Mouse (Mus musculus): Measurements from ENCODE around the gene Sult6b2. TPM values are rescaled to one million over a fixed set of nuclear protein-coding genes. Genes with fewer than 3 reads are reported as not detected.
A peak's percentile ranks its signal among the peaks of the same experiment; 100 is the strongest.

Gene Sult6b2
- total and polyA plus RNA-seq, 2 experiments: not detected

- no peak for DNase-seq (ENCODE audit: extremely low read depth, low read depth, low spot score)
- Histone ChIP-seq H3K79me2 (ENCODE audit: control insufficient read depth, insufficient read depth, low read length) (no peaks in the 10 kb centered on the region), H3K9ac (ENCODE audit: low read depth, low read length) (no peak overlapping the region), H3K4me1 (ENCODE audit: control insufficient read depth, insufficient read depth, low read length) (no peaks in the 10 kb centered on the region), H3K4me3 (ENCODE audit: insufficient read depth, low read depth, low read length) (no peak overlapping the region), H3K36me3 (ENCODE audit: control insufficient read depth, insufficient read depth, low read length) (no peaks in the 10 kb centered on the region), H3K27me3 (ENCODE audit: control insufficient read depth, insufficient read depth, low read length) (no peaks in the 10 kb centered on the region), H3K27ac (replicated peaks; ENCODE audit: insufficient read depth, low read depth, low read length) (no peak overlapping the region)
- TF ChIP-seq CTCF (IDR thresholded peaks at IDR 0.05; ENCODE audit: low read depth, low read length): no peak
- no peak for TF ChIP-seq POLR2A (IDR thresholded peaks at IDR 0.05; ENCODE audit: extremely low read depth, insufficient read depth, low read length)
- WGBS: 53% methylated on average over 4 of the region's 4 CpGs
Observed at GRCm38 (mm10) chr6:142834911-142835310, 30.6 kb upstream of the Sult6b2 start.

DNA sequence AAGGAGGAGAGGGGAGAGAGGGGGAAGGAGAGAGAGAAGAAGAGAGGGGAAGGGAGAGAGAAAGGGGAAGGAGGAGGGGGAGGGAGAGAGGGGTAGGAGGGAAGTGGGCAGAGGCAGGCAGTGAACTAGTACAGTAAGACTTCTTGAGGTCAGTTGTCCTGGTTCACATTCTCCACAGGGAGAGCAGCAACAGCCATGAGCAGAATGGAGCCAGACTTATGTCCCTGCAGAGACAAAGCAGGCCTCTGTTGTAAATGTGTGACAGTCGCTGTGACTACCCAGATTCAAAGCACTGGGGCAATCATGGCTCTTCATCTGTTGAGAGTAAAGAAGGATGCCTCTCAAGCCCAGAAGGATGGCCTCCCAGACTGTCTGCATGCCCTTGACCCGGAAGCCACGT is 27.4 kb upstream of the Sult6b2 start:
- no peak overlapping the region for H3K27ac ChIP-seq (replicated peaks; ENCODE audit: insufficient read depth, low read depth, low read length)
- no peaks in the 10 kb centered on the region for H3K4me1 ChIP-seq (ENCODE audit: control insufficient read depth, insufficient read depth, low read length)
- no peaks in the 10 kb centered on the region for H3K36me3 ChIP-seq (ENCODE audit: control insufficient read depth, insufficient read depth, low read length)
- H3K9ac ChIP-seq (ENCODE audit: low read depth, low read length): no peak overlapping the region
- no peak for DNase-seq (ENCODE audit: extremely low read depth, low read depth, low spot score)
- WGBS: 84% methylated on average over 3 of the region's 3 CpGs
- no peaks in the 10 kb centered on the region for H3K27me3 ChIP-seq (ENCODE audit: control insufficient read depth, insufficient read depth, low read length)
- H3K79me2 ChIP-seq (ENCODE audit: control insufficient read depth, insufficient read depth, low read length): no peaks in the 10 kb centered on the region
- no peak overlapping the region for H3K4me3 ChIP-seq (ENCODE audit: insufficient read depth, low read depth, low read length)
- TF ChIP-seq POLR2A (IDR thresholded peaks at IDR 0.05; ENCODE audit: extremely low read depth, insufficient read depth, low read length): no peak
- no peak for TF ChIP-seq CTCF (IDR thresholded peaks at IDR 0.05; ENCODE audit: low read depth, low read length)

DNA sequence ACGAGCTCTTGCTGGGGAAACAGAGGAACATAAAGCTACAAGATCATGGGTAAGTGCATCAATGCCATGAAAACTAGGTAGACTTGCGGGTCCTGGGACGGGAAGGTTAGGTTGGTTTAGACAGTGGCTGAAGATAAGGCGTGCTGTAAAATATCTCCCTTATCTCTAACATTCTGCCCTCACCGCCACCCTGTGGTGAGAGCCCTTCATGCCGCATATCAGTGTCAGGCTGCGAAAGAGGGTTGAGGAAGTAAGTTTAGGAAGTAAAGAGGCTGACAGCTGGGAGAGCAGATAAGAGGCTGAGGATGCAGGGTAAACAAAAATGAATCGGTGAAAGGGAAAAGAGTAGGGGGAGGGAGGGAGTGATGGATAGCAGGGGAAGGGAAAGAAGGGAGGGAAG is 26.9 kb upstream of the Sult6b2 start:
- Histone ChIP-seq H3K27me3 (ENCODE audit: control insufficient read depth, insufficient read depth, low read length) (no peaks in the 10 kb centered on the region), H3K79me2 (ENCODE audit: control insufficient read depth, insufficient read depth, low read length) (no peaks in the 10 kb centered on the region), H3K36me3 (ENCODE audit: control insufficient read depth, insufficient read depth, low read length) (no peaks in the 10 kb centered on the region), H3K4me1 (ENCODE audit: control insufficient read depth, insufficient read depth, low read length) (no peaks in the 10 kb centered on the region), H3K4me3 (ENCODE audit: insufficient read depth, low read depth, low read length) (no peak overlapping the region), H3K27ac (replicated peaks; ENCODE audit: insufficient read depth, low read depth, low read length) (no peak overlapping the region), H3K9ac (ENCODE audit: low read depth, low read length) (no peak overlapping the region)
- TF ChIP-seq CTCF (IDR thresholded peaks at IDR 0.05; ENCODE audit: low read depth, low read length): no peak
- TF ChIP-seq POLR2A (IDR thresholded peaks at IDR 0.05; ENCODE audit: extremely low read depth, insufficient read depth, low read length): no peak
- no peak for DNase-seq (ENCODE audit: extremely low read depth, low read depth, low spot score)
- WGBS: 30% methylated on average over 8 of the region's 8 CpGs

- Histone ChIP-seq H3K9ac (ENCODE audit: low read depth, low read length) (no peak overlapping the region), H3K4me1 (ENCODE audit: control insufficient read depth, insufficient read depth, low read length) (no peaks in the 10 kb centered on the region), H3K27ac (replicated peaks; ENCODE audit: insufficient read depth, low read depth, low read length) (no peak overlapping the region), H3K36me3 (ENCODE audit: control insufficient read depth, insufficient read depth, low read length) (no peaks in the 10 kb centered on the region), H3K79me2 (ENCODE audit: control insufficient read depth, insufficient read depth, low read length) (no peaks in the 10 kb centered on the region), H3K27me3 (ENCODE audit: control insufficient read depth, insufficient read depth, low read length) (no peaks in the 10 kb centered on the region), H3K4me3 (ENCODE audit: insufficient read depth, low read depth, low read length) (no peak overlapping the region)
- TF ChIP-seq CTCF (IDR thresholded peaks at IDR 0.05; ENCODE audit: low read depth, low read length) (no peak), POLR2A (IDR thresholded peaks at IDR 0.05; ENCODE audit: extremely low read depth, insufficient read depth, low read length) (no peak)
- DNase-seq (ENCODE audit: extremely low read depth, low read depth, low spot score): peak; percentile 63
- 20% methylated on average over 3 of the region's 3 CpGs for WGBS
Observed at GRCm38 (mm10) chr6:142830221-142830620, 25.9 kb upstream of the Sult6b2 start.

- Histone ChIP-seq H3K79me2 (ENCODE audit: control insufficient read depth, insufficient read depth, low read length) (no peaks in the 10 kb centered on the region), H3K4me3 (ENCODE audit: insufficient read depth, low read depth, low read length) (no peak overlapping the region), H3K27ac (replicated peaks; ENCODE audit: insufficient read depth, low read depth, low read length) (no peak overlapping the region), H3K9ac (ENCODE audit: low read depth, low read length) (no peak overlapping the region), H3K27me3 (ENCODE audit: control insufficient read depth, insufficient read depth, low read length) (no peaks in the 10 kb centered on the region), H3K36me3 (ENCODE audit: control insufficient read depth, insufficient read depth, low read length) (no peaks in the 10 kb centered on the region), H3K4me1 (ENCODE audit: control insufficient read depth, insufficient read depth, low read length) (no peaks in the 10 kb centered on the region)
- no peak for TF ChIP-seq CTCF (IDR thresholded peaks at IDR 0.05; ENCODE audit: low read depth, low read length)
- TF ChIP-seq POLR2A (IDR thresholded peaks at IDR 0.05; ENCODE audit: extremely low read depth, insufficient read depth, low read length): no peak
- WGBS: 91% methylated on average over 5 of the region's 5 CpGs
- no peak for DNase-seq (ENCODE audit: extremely low read depth, low read depth, low spot score)
Observed at GRCm38 (mm10) chr6:142825449-142825848, 21.1 kb upstream of the Sult6b2 start.

DNA sequence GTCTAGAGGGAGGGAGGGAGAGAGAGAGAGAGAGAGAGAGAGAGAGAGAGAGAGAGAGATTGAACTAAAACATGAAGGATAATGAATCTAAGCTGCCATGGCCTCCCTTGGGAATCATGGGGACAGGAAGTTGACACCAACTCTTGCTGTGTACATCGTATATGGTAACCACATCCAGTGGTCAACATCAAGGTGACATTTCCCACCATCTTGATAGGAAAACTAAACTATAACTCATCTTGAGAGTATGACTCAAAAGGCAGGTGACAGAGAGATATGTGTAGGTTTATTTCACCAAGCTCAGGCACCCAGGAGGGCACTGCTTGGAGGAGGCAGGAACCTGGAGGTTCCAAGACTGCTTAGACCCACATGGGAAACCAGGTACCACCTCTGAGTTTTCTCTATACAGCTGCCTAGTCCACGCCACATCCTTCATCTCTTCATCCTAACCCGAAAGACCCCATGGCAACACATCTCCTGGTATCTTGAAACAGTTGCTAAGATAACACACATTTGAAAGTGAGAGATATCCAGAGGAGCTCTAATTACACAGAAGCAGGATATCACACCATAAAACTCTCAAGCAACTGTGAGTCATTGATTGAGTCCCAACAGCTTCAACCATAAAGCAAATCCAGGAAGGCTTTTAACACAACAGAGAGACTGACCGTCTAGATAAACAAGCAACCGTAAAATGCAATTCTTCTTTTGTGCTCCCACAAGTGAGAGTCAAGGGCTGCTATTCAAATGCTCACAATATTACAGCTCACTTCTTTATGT is 18.9 kb upstream of the Sult6b2 start:
- H3K27ac ChIP-seq (replicated peaks; ENCODE audit: insufficient read depth, low read depth, low read length): no peak overlapping the region
- no peaks in the 10 kb centered on the region for H3K27me3 ChIP-seq (ENCODE audit: control insufficient read depth, insufficient read depth, low read length)
- H3K36me3 ChIP-seq (ENCODE audit: control insufficient read depth, insufficient read depth, low read length): no peaks in the 10 kb centered on the region
- TF ChIP-seq CTCF (IDR thresholded peaks at IDR 0.05; ENCODE audit: low read depth, low read length) (no peak), POLR2A (IDR thresholded peaks at IDR 0.05; ENCODE audit: extremely low read depth, insufficient read depth, low read length) (no peak)
- no peak for DNase-seq (ENCODE audit: extremely low read depth, low read depth, low spot score)
- H3K79me2 ChIP-seq (ENCODE audit: control insufficient read depth, insufficient read depth, low read length): no peaks in the 10 kb centered on the region
- WGBS: 85% methylated on average over 5 of the region's 5 CpGs
- no peak overlapping the region for H3K4me3 ChIP-seq (ENCODE audit: insufficient read depth, low read depth, low read length)
- H3K9ac ChIP-seq (ENCODE audit: low read depth, low read length): no peak overlapping the region
- H3K4me1 ChIP-seq (ENCODE audit: control insufficient read depth, insufficient read depth, low read length): no peaks in the 10 kb centered on the region

Data from liver, adult 2 months (tissue).